Mouse (Mus musculus) stomach, embryonic 14.5 days (tissue): ENCODE data around the gene Hcst. TPM values are rescaled to one million over a fixed set of nuclear protein-coding genes. Genes with fewer than 3 reads are reported as not detected.

Source experiments
- ATAC-seq: fragments of 200-750 bp; cut with Nextera tagmentation; 2 replicates; pipeline ENCODE4 v1.8.0; 2017; ENCODE audit warnings: low read depth, moderate TSS enrichment; ENCODE audit not compliant: insufficient number of reproducible peaks, insufficient read depth, low FRiP score
- H3K27ac ChIP-seq: fragments of 300-500 bp; sonication (generic); 2 replicates; pipeline ENCODE4 v1.5.1; 2014; ENCODE audit warnings: mild to moderate bottlenecking, low read length, moderate library complexity, mixed read lengths
- H3K27me3 ChIP-seq: fragments of 300-500 bp; sonication (generic); 2 replicates; pipeline ENCODE4 v1.6.1; 2014; ENCODE audit warnings: low read length, control low read depth, mixed read lengths; ENCODE audit not compliant: control insufficient read depth, insufficient read depth
- H3K36me3 ChIP-seq: fragments of 300-500 bp; sonication (generic); 2 replicates; pipeline ENCODE4 v1.6.1; 2014; ENCODE audit warnings: mild to moderate bottlenecking, control low read depth, low read length, moderate library complexity, mixed read lengths; ENCODE audit not compliant: control insufficient read depth, insufficient read depth
- H3K4me1 ChIP-seq: fragments of 300-500 bp; sonication (generic); 2 replicates; pipeline ENCODE4 v1.6.1; 2014; ENCODE audit warnings: low read length, control low read depth, mixed read lengths; ENCODE audit not compliant: control insufficient read depth, insufficient read depth
- H3K4me2 ChIP-seq: fragments of 300-500 bp; sonication (generic); replicated peaks from 2 replicates; pipeline ENCODE4 v1.6.1; 2014; ENCODE audit warnings: low read depth, low read length, control low read depth
- H3K4me3 ChIP-seq: fragments of 300-500 bp; sonication (generic); 2 replicates; pipeline ENCODE4 v1.5.1; 2014; ENCODE audit warnings: low read depth, low read length, control low read depth
- H3K9ac ChIP-seq: fragments of 300-500 bp; sonication (generic); replicated peaks from 2 replicates; pipeline ENCODE4 v1.6.1; 2014; ENCODE audit warnings: low read depth, mild to moderate bottlenecking, control low read depth, low read length, moderate library complexity, mixed read lengths
- H3K9me3 ChIP-seq: fragments of 300-500 bp; sonication (generic); 2 replicates; pipeline ENCODE4 v1.6.1; 2016; ENCODE audit warnings: low read depth, low read length, control low read depth; ENCODE audit not compliant: control insufficient read depth
- WGBS: fragments of 180-500 bp; shearing (Covaris S2); extraction: QIAGEN DNeasy Blood & Tissue Kit; methylation state at CpG from one replicate; pipeline ENCODE4 v1.1.7; 2014; 5-methylcytosine and 5-hydroxymethylcytosine counted together
- polyA plus RNA-seq: library from polyadenylated mRNA; unstranded; fragments of >200 nt; fragmentation: Nextera tagmentation; extraction: Ambion mirVana; gene quantifications from 2 replicates; pipeline ENCODE4 v1.2.1, GENCODE M21; 2014

The Hcst gene
- polyA plus RNA-seq, 1 experiment from 2014 or later, result 1.1 TPM

DNA sequence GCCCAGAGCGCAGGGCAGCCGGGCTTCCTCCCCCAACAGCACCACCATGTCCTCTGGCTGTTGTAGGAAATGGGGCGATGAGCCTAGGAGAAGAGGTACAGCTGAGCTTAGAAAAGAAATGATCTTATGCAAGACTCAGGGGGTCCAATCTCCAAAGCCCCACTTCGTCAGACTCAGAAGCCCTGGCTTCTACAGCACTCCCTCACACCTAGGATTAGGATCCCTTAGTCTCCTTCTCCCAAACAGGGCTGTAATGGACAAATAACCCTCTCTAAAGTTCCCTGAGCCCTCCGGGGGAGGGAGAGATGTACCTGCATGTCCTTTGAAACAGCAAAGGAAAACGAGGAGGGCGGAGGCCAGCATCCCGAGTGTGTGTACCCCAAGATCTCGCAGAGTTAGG is 36.8 kb upstream of the Hcst start:
- Histone ChIP-seq H3K4me1 (peaks cover 15% of the 10 kb centered on the region; the same call in 1 of the 2 replicates), H3K4me3 (peak overlapping the region; percentile 17; the same call in 1 of the 2 replicates), H3K9me3 (no peaks in the 10 kb centered on the region), H3K27me3 (peaks cover 78% of the 10 kb centered on the region), H3K9ac (no peak overlapping the region), H3K4me2 (no peak overlapping the region), H3K36me3 (no peaks in the 10 kb centered on the region), H3K27ac (no peak overlapping the region)
- 4% methylated on average over 9 of the region's 9 CpGs for WGBS
- no peak for ATAC-seq

DNA sequence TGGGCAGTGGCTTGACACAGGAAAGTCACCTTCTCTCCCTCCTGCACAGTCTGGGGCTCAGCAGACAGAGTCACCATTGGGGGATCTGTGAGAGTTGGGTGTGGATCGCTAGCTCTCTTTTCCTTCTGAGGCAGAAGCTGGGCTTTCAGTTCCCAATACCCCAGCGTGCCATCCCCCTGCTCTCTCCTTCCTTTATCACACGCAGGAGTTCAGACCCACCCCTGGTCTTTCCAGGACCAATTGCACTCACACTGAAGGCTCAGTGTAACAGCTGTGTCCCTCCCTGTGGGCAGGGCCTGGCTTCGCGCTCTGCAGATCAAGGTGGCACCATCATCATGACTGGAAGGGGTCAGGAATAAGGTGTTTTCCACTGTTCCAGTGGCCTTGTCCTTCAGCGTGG is 34.6 kb upstream of the Hcst start:
- no peak overlapping the region for H3K9ac ChIP-seq
- no peaks in the 10 kb centered on the region for H3K36me3 ChIP-seq
- peaks cover 60% of the 10 kb centered on the region for H3K27me3 ChIP-seq
- H3K27ac ChIP-seq, result no peak overlapping the region
- ATAC-seq, result no peak
- H3K4me2 ChIP-seq, result 0 out of 2 replicates have a peak overlapping the region, but pooled peaks have one; percentile 3
- peaks cover 15% of the 10 kb centered on the region; the same call in 1 of the 2 replicates for H3K4me1 ChIP-seq
- H3K4me3 ChIP-seq, result no peak overlapping the region
- 2% methylated on average over 6 of the region's 6 CpGs for WGBS
- no peaks in the 10 kb centered on the region for H3K9me3 ChIP-seq

- WGBS, result 2% methylated on average over 25 of the region's 25 CpGs
- 0 out of 2 replicates have a peak, but pooled peaks have one; percentile 42 for ATAC-seq
- Histone ChIP-seq H3K9ac (no peak overlapping the region), H3K27ac (no peak overlapping the region), H3K27me3 (peaks cover 56% of the 10 kb centered on the region), H3K4me2 (0 out of 2 replicates have a peak overlapping the region, but pooled peaks have one; percentile 3), H3K4me3 (no peak overlapping the region), H3K36me3 (no peaks in the 10 kb centered on the region), H3K9me3 (no peaks in the 10 kb centered on the region), H3K4me1 (peaks cover 15% of the 10 kb centered on the region; the same call in 1 of the 2 replicates)
These were observed 34.1 kb upstream of the Hcst start for GRCm38 (mm10) chr7:30453766-30454165.

- WGBS, result 21% methylated on average over 25 of the region's 25 CpGs
- no peak overlapping the region for H3K4me2 ChIP-seq
- peaks cover 51% of the 10 kb centered on the region for H3K27me3 ChIP-seq
- H3K4me3 ChIP-seq, result no peak overlapping the region
- no peaks in the 10 kb centered on the region for H3K9me3 ChIP-seq
- H3K27ac ChIP-seq, result no peak overlapping the region
- peaks cover 14% of the 10 kb centered on the region; the same call in 1 of the 2 replicates for H3K4me1 ChIP-seq
- H3K36me3 ChIP-seq, result no peaks in the 10 kb centered on the region
- no peak for ATAC-seq
- H3K9ac ChIP-seq, result no peak overlapping the region
These were observed 33.7 kb upstream of the Hcst start for GRCm38 (mm10) chr7:30453327-30453726.

- ATAC-seq, result no peak
- Histone ChIP-seq H3K4me2 (no peak overlapping the region), H3K27ac (no peak overlapping the region), H3K36me3 (no peaks in the 10 kb centered on the region), H3K4me3 (no peak overlapping the region), H3K9ac (no peak overlapping the region), H3K9me3 (peaks cover 2% of the 10 kb centered on the region; the same call in 1 of the 2 replicates), H3K27me3 (peaks cover 24% of the 10 kb centered on the region), H3K4me1 (no peaks in the 10 kb centered on the region; the same call in 1 of the 2 replicates)
- WGBS, result 79% methylated on average over 7 of the region's 7 CpGs
These were observed 30.6 kb upstream of the Hcst start for GRCm38 (mm10) chr7:30450241-30450640.

DNA sequence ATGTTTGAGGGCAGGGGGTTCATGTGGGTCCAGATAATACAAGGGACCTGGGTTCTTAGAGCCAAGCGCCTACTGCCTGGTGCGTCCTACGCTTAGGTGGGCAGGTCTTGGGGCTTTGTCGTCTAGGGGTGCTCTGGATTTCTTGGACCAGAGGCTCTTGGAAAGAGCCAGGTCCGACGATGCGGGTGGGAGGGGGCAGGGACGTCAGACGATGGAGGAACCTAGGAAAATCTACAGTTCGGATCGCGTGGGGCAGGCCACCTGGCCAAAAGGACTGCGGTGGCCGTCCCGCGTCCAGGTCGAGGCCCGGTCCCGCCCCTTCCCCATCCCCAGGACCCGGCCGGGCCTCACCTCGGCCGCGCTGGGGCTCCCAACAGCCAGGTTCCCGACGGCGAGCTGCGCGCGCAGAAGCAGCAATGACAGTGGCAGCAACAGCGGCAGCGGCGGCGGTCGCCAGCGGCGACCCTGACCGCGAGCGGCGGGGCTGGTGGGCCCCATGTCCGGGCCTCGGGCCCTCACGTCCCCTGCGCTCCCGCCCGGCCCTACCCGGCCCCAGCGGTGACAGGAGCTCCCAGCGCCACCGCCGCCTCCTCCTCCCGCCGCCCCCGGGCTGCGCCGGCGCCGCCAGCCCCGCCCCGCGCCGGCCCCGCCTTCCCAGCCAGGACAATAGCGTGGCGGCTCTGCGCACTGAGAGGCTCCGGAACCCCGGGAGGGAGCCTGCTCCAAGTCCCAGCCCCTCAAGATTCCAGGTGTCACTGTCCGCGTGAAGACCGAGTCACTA is 25.5 kb upstream of the Hcst start, which contains the start of gene Aplp1:
Aplp1 (minus strand) TSS at position 565 of the 781 bp plus-strand sequence.
- WGBS, result 1% methylated on average over 40 of the region's 72 CpGs
- H3K4me1 ChIP-seq, result peaks cover 7% of the 10 kb centered on the region; the same call in 1 of the 2 replicates
- peak; percentile 73 for ATAC-seq
- peaks cover 2% of the 10 kb centered on the region; the same call in 1 of the 2 replicates for H3K9me3 ChIP-seq
- H3K4me3 ChIP-seq, result peak within 1 kb of the TSS; percentile 57
- peak within 1 kb of the TSS; percentile 87 for H3K4me2 ChIP-seq
- H3K27me3 ChIP-seq, result no peaks in the 10 kb centered on the region
- H3K9ac ChIP-seq, result peak within 1 kb of the TSS; percentile 38
- H3K36me3 ChIP-seq, result no peaks in the 10 kb centered on the region
- peak within 1 kb of the TSS; percentile 39; the same call in 1 of the 2 replicates for H3K27ac ChIP-seq

DNA sequence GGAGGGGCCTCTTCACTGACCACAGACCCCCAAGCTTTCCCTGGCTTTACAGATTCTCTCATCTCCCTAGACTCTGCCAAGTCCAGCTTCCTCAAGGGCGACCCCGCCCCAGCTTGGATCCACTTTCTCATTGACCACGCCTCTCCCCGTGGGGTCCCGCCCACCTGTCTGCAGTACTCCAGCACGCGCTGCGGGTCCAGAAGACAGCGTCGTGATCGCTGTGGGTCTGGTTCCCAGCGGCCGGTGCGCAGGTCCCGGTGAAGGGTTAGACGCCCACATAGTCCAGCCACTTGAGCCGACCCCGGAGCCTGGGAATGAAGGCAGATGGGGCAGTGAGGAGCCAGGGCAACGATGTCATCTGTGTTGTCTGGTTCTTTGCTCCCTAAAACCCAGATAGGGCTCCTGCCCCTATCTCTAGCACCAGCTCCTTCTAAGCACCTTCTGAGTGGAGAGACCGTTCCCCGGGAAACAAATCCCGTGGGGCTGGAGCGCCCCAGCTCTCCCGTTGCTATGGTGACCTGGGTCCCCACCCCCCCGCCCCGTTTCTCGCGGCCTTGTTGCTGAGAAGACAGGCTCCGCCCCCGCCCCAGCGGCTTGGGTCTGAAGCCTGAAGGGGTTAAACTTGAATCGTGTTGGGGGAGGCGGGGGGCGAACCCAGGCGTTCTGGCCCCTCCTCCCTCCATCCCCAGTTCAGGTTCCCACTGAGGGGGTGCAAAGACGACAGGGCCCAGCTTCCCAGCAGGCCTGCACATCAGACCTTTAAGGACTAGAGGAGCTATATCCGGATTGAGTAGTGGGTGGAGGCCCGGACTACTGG is 24.7 kb upstream of the Hcst start:
- peak; percentile 28; the same call in 1 of the 2 replicates for ATAC-seq
- H3K9me3 ChIP-seq, result peaks cover 2% of the 10 kb centered on the region; the same call in 1 of the 2 replicates
- H3K27me3 ChIP-seq, result no peaks in the 10 kb centered on the region
- H3K27ac ChIP-seq, result no peak overlapping the region
- peak overlapping the region; percentile 38; the same call in 1 of the 2 replicates for H3K9ac ChIP-seq
- H3K4me1 ChIP-seq, result peaks cover 7% of the 10 kb centered on the region; the same call in 1 of the 2 replicates
- peak overlapping the region; percentile 87 for H3K4me2 ChIP-seq
- under 1% methylated on average over 38 of the region's 38 CpGs for WGBS
- H3K4me3 ChIP-seq, result peak overlapping the region; percentile 57
- H3K36me3 ChIP-seq, result no peaks in the 10 kb centered on the region

- Histone ChIP-seq H3K9me3 (peaks cover 2% of the 10 kb centered on the region; the same call in 1 of the 2 replicates), H3K4me1 (peaks cover 7% of the 10 kb centered on the region; the same call in 1 of the 2 replicates), H3K36me3 (no peaks in the 10 kb centered on the region), H3K4me3 (no peak overlapping the region), H3K27me3 (no peaks in the 10 kb centered on the region), H3K27ac (no peak overlapping the region), H3K4me2 (peak overlapping the region; percentile 87; the same call in 1 of the 2 replicates), H3K9ac (no peak overlapping the region)
- WGBS, result 23% methylated on average over 9 of the region's 9 CpGs
- no peak for ATAC-seq
These were observed 24.0 kb upstream of the Hcst start for GRCm38 (mm10) chr7:30443696-30444095.
